Mouse (Mus musculus): Measurements from ENCODE around the gene Dbn1.

- no peak for TF ChIP-seq CTCF (IDR thresholded peaks at IDR 0.05; ENCODE audit: insufficient read depth, low read length)
- TF ChIP-seq POLR2A (IDR thresholded peaks at IDR 0.05; ENCODE audit: borderline replicate concordance, extremely low read depth, low read depth, low read length): no peak
These were observed 15.5 kb downstream of the Dbn1 start for GRCm38 (mm10) chr13:55472132-55473022.

Data from lung, adult 2 months (tissue).